Mouse (Mus musculus): ENCODE measurements around the gene 1700015F17Rik.

- TF ChIP-seq POLR2A (IDR thresholded peaks at IDR 0.05; ENCODE audit: extremely low read depth, insufficient read depth, low read length) (no peak), CTCF (IDR thresholded peaks at IDR 0.05; ENCODE audit: low read depth, low read length) (no peak)
These were observed 13.7 kb downstream of the 1700015F17Rik start for GRCm38 (mm10) chr5:5465256-5465655.
